ENCODE assay signal across 19 mouse cellular contexts in genomic region chr10:49807276-49807675, GRCm38 (mm10). TPM values are rescaled to one million over a fixed set of nuclear protein-coding genes. Genes with fewer than 3 reads are reported as not detected.
"Had no signal": no experiment of that assay in that cellular context is flagged by ENCODE, and none has a peak within 500 bp of the region (broad histone marks: within the 10 kb centered on the region; RNA-seq: fewer than 3 reads in every experiment).

No protein-coding gene starts in this region.

- H3K36me3 ChIP-seq: limb, embryonic 15.5 days; liver, embryonic 12.5 days; midbrain, embryonic 12.5 days; neural tube, embryonic 12.5 days had no signal

- H3K4me2 ChIP-seq: limb, embryonic 15.5 days; liver, embryonic 12.5 days; lung, embryonic 14.5 days; midbrain, embryonic 12.5 days; neural tube, embryonic 12.5 days had no signal

- H3K4me3 ChIP-seq: layer of hippocampus, adult 2 months; limb, embryonic 15.5 days; liver, embryonic 12.5 days; midbrain, embryonic 12.5 days; neural tube, embryonic 12.5 days had no signal

- DNase-seq: kidney, adult 9 months; kidney, postnatal 10 days; kidney, postnatal 4 days; lung, embryonic 14.5 days; lung, postnatal 10 days; lung, postnatal 4 days; retina, postnatal 1 day; right cerebral cortex, postnatal 4 days; spleen, adult 18-20 months; thymus, adult 18-20 months; thymus, postnatal 14 days had no signal

- H3K9me3 ChIP-seq: limb, embryonic 15.5 days; liver, embryonic 12.5 days; midbrain, embryonic 12.5 days; neural tube, embryonic 12.5 days had no signal

- H3K4me1 ChIP-seq: limb, embryonic 15.5 days; liver, embryonic 12.5 days; midbrain, embryonic 12.5 days; neural tube, embryonic 12.5 days had no signal

- ATAC-seq: liver, embryonic 12.5 days had no signal

- H3K27me3 ChIP-seq: limb, embryonic 15.5 days; liver, embryonic 12.5 days; midbrain, embryonic 12.5 days; neural tube, embryonic 12.5 days had no signal

- H3K9ac ChIP-seq: limb, embryonic 15.5 days; liver, embryonic 12.5 days; lung, embryonic 14.5 days; midbrain, embryonic 12.5 days; neural tube, embryonic 12.5 days had no signal

- H3K27ac ChIP-seq: layer of hippocampus, adult 2 months; limb, embryonic 15.5 days; liver, embryonic 12.5 days; midbrain, embryonic 12.5 days; neural tube, embryonic 12.5 days had no signal

RNA-seq across cellular contexts. Expression of gene Grik2, which starts 18.7 kb away (rescaled TPM):
- total RNA-seq: megakaryocyte, adult 5-6 weeks; monocyte, adult 5-6 weeks; neutrophil, adult 5-6 weeks had no signal
